Mouse (Mus musculus) stomach, postnatal 0 days (tissue): ENCODE data around the gene Cltb. TPM values are rescaled to one million over a fixed set of nuclear protein-coding genes. Genes with fewer than 3 reads are reported as not detected.

ENCODE experiments used
- ATAC-seq: fragments of 200-750 bp; cut with Nextera tagmentation; 2 replicates; pipeline ENCODE4 v1.8.0; 2017; ENCODE audit not compliant: low FRiP score, low TSS enrichment
- DNase-seq: peaks from one replicate; pipeline ENCODE4 v3.0.0-alpha.2; 2016; ENCODE audit warnings: low spot score
- H3K27ac ChIP-seq: fragments of 300-500 bp; sonication (generic); replicated peaks from 2 replicates; pipeline ENCODE4 v1.5.1; 2014; ENCODE audit warnings: mild to moderate bottlenecking, control low read depth
- H3K27me3 ChIP-seq: fragments of 300-500 bp; sonication (generic); 2 replicates; pipeline ENCODE4 v1.6.1; 2014; ENCODE audit warnings: low read length; ENCODE audit not compliant: control insufficient read depth, insufficient read depth
- H3K36me3 ChIP-seq: fragments of 300-500 bp; sonication (generic); 2 replicates; pipeline ENCODE4 v1.6.1; 2014; ENCODE audit warnings: low read length, mixed read lengths; ENCODE audit not compliant: control insufficient read depth, insufficient read depth
- H3K4me1 ChIP-seq: fragments of 300-500 bp; sonication (generic); replicated peaks from 2 replicates; pipeline ENCODE4 v1.6.1; 2014; ENCODE audit warnings: antibody characterized with exemption; ENCODE audit not compliant: control insufficient read depth, insufficient read depth
- H3K4me2 ChIP-seq: fragments of 300-500 bp; sonication (generic); replicated peaks from 2 replicates; pipeline ENCODE4 v1.6.1; 2014; ENCODE audit warnings: low read depth, mild to moderate bottlenecking, control low read depth, moderate library complexity
- H3K4me3 ChIP-seq: fragments of 300-500 bp; sonication (generic); 2 replicates; pipeline ENCODE4 v1.5.1; 2014; ENCODE audit warnings: low read depth, low read length, control low read depth
- H3K9ac ChIP-seq: fragments of 300-500 bp; sonication (generic); 2 replicates; pipeline ENCODE4 v1.6.1; 2014; ENCODE audit warnings: mild to moderate bottlenecking, low read length, control low read depth, mixed read lengths
- H3K9me3 ChIP-seq: fragments of 300-500 bp; sonication (generic); 2 replicates; pipeline ENCODE4 v1.6.1; 2016; ENCODE audit warnings: low read length; ENCODE audit not compliant: control insufficient read depth
- CTCF ChIP-seq: IDR thresholded peaks from 2 replicates; pipeline ENCODE4 v1.5.1; 2016; ENCODE audit warnings: antibody characterized with exemption, low read depth, mild to moderate bottlenecking, moderate library complexity
- EP300 ChIP-seq: optimal IDR thresholded peaks from 2 replicates; pipeline ENCODE3; 2016; ENCODE audit warnings: antibody characterized with exemption
- WGBS: fragments of 180-500 bp; shearing (Covaris S2); extraction: QIAGEN DNeasy Blood & Tissue Kit; methylation state at CpG from one replicate; pipeline ENCODE4 v1.1.7; 2014; 5-methylcytosine and 5-hydroxymethylcytosine counted together
- polyA plus RNA-seq: library from polyadenylated mRNA; unstranded; fragments of >200 nt; fragmentation: Nextera tagmentation; extraction: Ambion mirVana; gene quantifications from 2 replicates; pipeline ENCODE4 v1.2.1, GENCODE M21; 2015

Cltb gene
- polyA plus RNA-seq, 1 experiment from 2014 or later = 160 TPM

DNA sequence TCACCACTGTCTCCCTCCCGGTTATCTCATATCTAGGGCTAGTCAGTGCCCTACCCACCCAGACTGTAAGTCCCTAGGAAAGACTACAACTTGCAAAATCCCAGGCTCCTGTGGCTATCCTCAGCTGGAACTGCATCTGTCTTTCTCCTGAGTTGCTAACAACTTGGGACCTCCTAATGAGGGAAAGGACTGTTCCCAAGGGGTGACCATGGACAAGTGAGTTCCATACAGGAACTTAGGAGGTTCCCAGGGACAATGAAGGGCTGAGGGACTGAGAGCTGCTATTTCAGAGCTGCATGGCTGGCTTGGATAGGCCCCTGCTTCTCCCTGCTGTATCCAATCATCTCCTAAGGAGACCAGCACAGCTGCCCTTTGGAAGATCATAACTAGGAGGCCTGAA is 1.8 kb downstream of the Cltb start:
- no peak for TF ChIP-seq CTCF
- TF ChIP-seq EP300 = no peak
- ATAC-seq (no peak), DNase-seq (no peak)
- Histone ChIP-seq H3K4me2 (peak overlapping the region; percentile 88), H3K9ac (peak overlapping the region; percentile 38; the same call in 1 of the 2 replicates), H3K27ac (peak overlapping the region; percentile 53), H3K9me3 (no peaks in the 10 kb centered on the region), H3K4me3 (no peak overlapping the region), H3K36me3 (peaks cover 2% of the 10 kb centered on the region; the same call in 1 of the 2 replicates), H3K4me1 (no peaks in the 10 kb centered on the region; the same call in none of the 2 replicates), H3K27me3 (no peaks in the 10 kb centered on the region)
- WGBS = 8% methylated on average over 1 of the region's 1 CpGs

GRCm38 (mm10) chr13:54608666-54609065 is 2.5 kb downstream of the Cltb start:
- no peaks in the 10 kb centered on the region for H3K27me3 ChIP-seq
- DNase-seq = peak; percentile 26
- H3K4me3 ChIP-seq = no peak overlapping the region
- no peaks in the 10 kb centered on the region; the same call in none of the 2 replicates for H3K4me1 ChIP-seq
- 0 out of 2 replicates have a peak overlapping the region, but pooled peaks have one; percentile 38 for H3K9ac ChIP-seq
- ATAC-seq = no peak
- H3K4me2 ChIP-seq = peak overlapping the region; percentile 88
- 35% methylated on average over 8 of the region's 8 CpGs for WGBS
- H3K27ac ChIP-seq = peak overlapping the region; percentile 53
- no peak for TF ChIP-seq EP300
- TF ChIP-seq CTCF = no peak
- H3K36me3 ChIP-seq = peaks cover 2% of the 10 kb centered on the region; the same call in 1 of the 2 replicates
- no peaks in the 10 kb centered on the region for H3K9me3 ChIP-seq

- ATAC-seq = no peak
- WGBS = 71% methylated on average over 3 of the region's 3 CpGs
- H3K4me3 ChIP-seq = no peak overlapping the region
- H3K4me1 ChIP-seq = no peaks in the 10 kb centered on the region; the same call in none of the 2 replicates
- DNase-seq = no peak
- H3K27ac ChIP-seq = no peak overlapping the region
- no peak overlapping the region for H3K4me2 ChIP-seq
- H3K9ac ChIP-seq = no peak overlapping the region
- H3K9me3 ChIP-seq = no peaks in the 10 kb centered on the region
- H3K27me3 ChIP-seq = no peaks in the 10 kb centered on the region
- TF ChIP-seq CTCF (no peak), EP300 (no peak)
- peaks cover 2% of the 10 kb centered on the region; the same call in 1 of the 2 replicates for H3K36me3 ChIP-seq
Measured at GRCm38 (mm10) chr13:54608002-54608401, 3.1 kb downstream of the Cltb start.

DNA sequence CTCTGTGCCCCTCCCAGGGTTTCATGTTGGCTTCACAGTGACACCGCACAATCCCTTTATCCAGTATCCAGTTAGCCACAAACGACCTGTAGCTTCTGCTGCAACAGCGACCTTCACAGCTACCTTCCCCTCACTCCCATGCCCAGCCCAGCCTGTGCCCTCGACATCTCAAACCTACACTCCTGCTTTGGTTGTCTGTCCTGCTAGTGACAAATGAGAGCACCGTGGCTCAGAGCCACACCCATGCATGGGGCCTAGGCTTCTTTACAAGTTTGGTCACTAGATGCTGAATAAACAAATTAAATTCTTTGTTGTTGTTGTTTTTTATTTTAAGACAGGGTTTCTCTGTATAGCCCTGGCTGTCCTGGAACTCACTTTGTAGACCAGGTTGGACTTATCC is 3.9 kb downstream of the Cltb start:
- WGBS = 43% methylated on average over 5 of the region's 5 CpGs
- Histone ChIP-seq H3K36me3 (peaks cover 2% of the 10 kb centered on the region; the same call in 1 of the 2 replicates), H3K9ac (no peak overlapping the region), H3K27me3 (no peaks in the 10 kb centered on the region), H3K4me2 (no peak overlapping the region), H3K27ac (peak overlapping the region; percentile 31; the same call in 1 of the 2 replicates), H3K4me1 (no peaks in the 10 kb centered on the region; the same call in none of the 2 replicates), H3K4me3 (no peak overlapping the region), H3K9me3 (no peaks in the 10 kb centered on the region)
- DNase-seq (no peak), ATAC-seq (no peak)
- TF ChIP-seq EP300 = no peak
- TF ChIP-seq CTCF = no peak

DNA sequence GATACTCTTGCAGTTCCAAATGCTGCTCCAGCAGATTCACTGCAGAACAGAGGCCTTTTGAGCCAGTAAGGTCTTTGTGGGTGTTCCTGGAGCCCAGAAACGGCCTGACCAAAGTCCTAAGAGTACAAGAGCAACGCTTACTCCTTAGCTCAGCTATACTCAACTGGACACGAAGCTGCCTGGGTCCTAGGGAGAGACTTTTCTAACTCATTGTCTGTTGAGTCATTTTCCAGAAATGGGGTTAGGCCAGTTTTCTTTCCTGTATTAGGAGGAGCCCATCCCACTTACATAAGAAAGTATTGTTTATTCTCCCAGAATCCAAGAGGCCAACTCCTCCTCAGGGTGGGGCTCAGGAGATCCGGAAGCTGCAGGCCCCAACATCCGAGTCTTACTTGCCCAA is 5.7 kb downstream of the Cltb start:
- Histone ChIP-seq H3K36me3 (peaks cover 6% of the 10 kb centered on the region; the same call in 1 of the 2 replicates), H3K27me3 (no peaks in the 10 kb centered on the region), H3K4me3 (no peak overlapping the region), H3K27ac (peak overlapping the region; percentile 85), H3K4me1 (no peaks in the 10 kb centered on the region; the same call in none of the 2 replicates), H3K4me2 (no peak overlapping the region), H3K9me3 (no peaks in the 10 kb centered on the region), H3K9ac (no peak overlapping the region)
- ATAC-seq = peak; percentile 90
- TF ChIP-seq EP300 (peak; percentile 76), CTCF (no peak)
- 48% methylated on average over 5 of the region's 5 CpGs for WGBS
- peak; percentile 57 for DNase-seq

DNA sequence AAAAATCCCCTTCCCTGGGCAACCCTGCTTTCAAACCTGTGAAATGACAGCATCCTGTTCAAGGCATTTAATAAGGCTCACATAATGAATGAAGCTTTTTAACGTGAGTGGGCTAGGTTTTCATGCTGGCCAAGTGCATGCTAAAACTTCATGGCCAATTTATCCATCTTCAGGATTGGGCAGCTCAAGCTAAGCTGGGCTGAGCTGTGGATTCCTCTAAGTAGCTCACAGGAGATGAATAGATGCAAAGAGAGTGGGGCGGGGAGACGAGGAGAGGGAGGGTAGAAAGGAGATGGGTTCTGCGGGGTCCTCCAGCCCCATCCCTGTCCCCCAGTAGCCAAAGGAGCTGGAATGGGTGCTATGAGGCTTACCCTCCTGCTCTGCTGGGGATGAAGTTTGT is 6.9 kb downstream of the Cltb start:
- Histone ChIP-seq H3K27me3 (no peaks in the 10 kb centered on the region), H3K9me3 (no peaks in the 10 kb centered on the region), H3K4me2 (no peak overlapping the region), H3K36me3 (peaks cover 6% of the 10 kb centered on the region; the same call in 1 of the 2 replicates), H3K9ac (no peak overlapping the region), H3K4me3 (no peak overlapping the region), H3K4me1 (no peaks in the 10 kb centered on the region; the same call in 1 of the 2 replicates), H3K27ac (0 out of 2 replicates have a peak overlapping the region, but pooled peaks have one; percentile 85)
- DNase-seq = no peak
- no peak for TF ChIP-seq EP300
- TF ChIP-seq CTCF = no peak
- ATAC-seq = no peak
- 73% methylated on average over 4 of the region's 4 CpGs for WGBS
